Mouse (Mus musculus): ENCODE measurements around the gene Nat14. TPM values are rescaled to one million over a fixed set of nuclear protein-coding genes. Genes with fewer than 3 reads are reported as not detected.
"Not testable (repeated sequence)": the region's sequence is repeated elsewhere in the genome, so short reads cannot be mapped to it uniquely, and the experiment has no call there.

Gene Nat14
- polyA plus RNA-seq (2016; fragmentation: Nextera tagmentation; extraction: Ambion mirVana) = 12.3 and 14.3 TPM in 2 replicates

DNA sequence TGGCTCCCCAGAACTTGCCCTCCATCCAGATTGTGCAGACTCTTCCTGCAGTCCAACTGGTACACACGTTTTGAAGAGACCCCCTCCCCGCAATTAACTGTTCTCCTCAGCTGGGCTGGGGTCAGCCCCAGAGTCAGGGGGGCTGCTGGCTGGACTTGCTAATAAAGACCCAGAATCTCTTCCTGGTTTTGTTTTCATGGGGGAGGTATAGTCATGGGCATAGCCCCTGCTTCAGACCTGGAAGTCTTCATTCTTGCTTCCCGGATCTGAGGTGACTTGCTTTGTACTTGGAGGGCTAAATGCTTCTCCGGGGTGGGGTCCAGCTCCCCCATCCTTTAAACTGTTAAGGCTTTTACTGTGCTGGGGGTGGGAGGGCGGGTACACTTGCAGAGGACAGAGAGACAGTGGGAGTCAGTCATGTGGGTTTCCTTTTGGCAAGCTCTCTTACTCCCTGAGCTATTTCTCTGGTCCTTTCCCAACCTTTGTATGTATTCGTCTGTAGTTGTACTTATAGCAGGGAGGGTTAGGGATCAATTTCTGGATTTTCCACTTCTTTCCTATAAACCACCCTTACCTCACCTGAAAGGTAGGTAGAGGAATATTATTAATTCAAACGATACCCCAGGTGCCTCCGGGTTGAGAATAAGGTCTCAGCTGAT is at the start of gene Nat14:
Gene Nat14, plus strand, starts transcription at position 205 of the 659 bp plus-strand sequence.
- Histone ChIP-seq H3K9ac (peak within 1 kb of the TSS; percentile 57), H3K27me3 (no peaks in the 10 kb centered on the region), H3K4me3 (peak within 1 kb of the TSS; percentile 35), H3K4me1 (peaks cover 68% of the 10 kb centered on the region), H3K27ac (peak within 1 kb of the TSS; percentile 98), H3K4me2 (replicated peaks) (peak within 1 kb of the TSS; percentile 88), H3K36me3 (peaks cover 36% of the 10 kb centered on the region), H3K9me3 (replicated peaks) (no peaks in the 10 kb centered on the region)
- ATAC-seq (ENCODE audit: low FRiP score) = no peak
- WGBS = 34% methylated on average over 8 of the region's 8 CpGs

DNA sequence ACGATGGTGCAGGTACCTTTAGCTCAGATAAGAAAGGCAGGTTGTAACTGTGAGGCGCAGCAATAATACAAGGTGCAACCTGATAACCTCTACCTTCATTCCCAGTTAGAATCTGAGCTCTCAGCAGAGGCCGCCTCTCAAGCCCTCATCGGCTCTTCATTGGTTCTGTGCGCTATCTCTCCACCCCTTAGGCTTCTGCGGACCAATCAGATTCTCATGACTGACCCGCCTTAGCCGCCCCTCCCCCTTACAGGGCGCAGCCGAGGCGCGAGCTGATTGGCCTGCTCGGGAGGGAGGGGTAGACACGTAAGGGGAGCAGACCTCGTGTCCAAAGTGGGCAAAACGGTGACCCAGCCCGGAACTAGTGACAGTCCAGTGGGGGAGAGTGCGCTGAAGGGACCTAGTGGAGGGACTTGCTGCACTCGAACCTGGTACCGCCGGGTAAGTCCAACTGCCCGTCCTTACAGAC is 45.0 kb upstream of the Nat14 start, which contains the start of gene Isoc2a:
Gene Isoc2a, plus strand, starts transcription at position 401 of the 469 bp plus-strand sequence.
- peaks cover 17% of the 10 kb centered on the region for H3K4me1 ChIP-seq
- no peaks in the 10 kb centered on the region for H3K36me3 ChIP-seq
- peak; percentile 99 for ATAC-seq (ENCODE audit: low FRiP score)
- H3K27ac ChIP-seq = peak within 1 kb of the TSS; percentile 44; the same call in 1 of the 2 replicates
- peak within 1 kb of the TSS; percentile 50 for H3K4me3 ChIP-seq
- 0 out of 2 replicates have a peak, but pooled peaks cover under 1% of the 10 kb centered on the region for H3K9me3 ChIP-seq (replicated peaks)
- no peaks in the 10 kb centered on the region for H3K27me3 ChIP-seq
- peak within 1 kb of the TSS; percentile 61 for H3K9ac ChIP-seq
- peak within 1 kb of the TSS; percentile 76 for H3K4me2 ChIP-seq (replicated peaks)
- under 1% methylated on average over 22 of the region's 22 CpGs for WGBS

DNA sequence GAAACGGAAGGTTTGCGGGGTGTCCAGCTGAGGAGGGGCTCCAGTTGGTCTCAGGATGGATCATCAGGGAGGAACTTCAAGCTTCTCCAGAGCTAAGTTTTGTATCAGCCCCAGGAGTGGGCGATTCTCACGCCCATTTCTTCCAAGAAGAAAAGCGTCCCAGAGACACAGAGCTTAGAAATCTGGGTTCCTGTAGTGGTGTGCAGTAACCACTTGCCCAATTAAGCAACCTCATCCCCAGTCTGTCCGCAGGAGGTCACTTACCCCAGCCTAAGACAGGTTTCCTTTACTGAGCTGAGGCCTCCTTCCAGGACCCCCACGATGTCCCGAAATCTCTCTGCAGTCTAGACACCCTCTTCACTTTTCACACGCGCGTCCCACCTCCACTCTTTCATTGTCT is 44.6 kb upstream of the Nat14 start:
- H3K4me2 ChIP-seq (replicated peaks) = peak overlapping the region; percentile 76
- peak; percentile 55 for ATAC-seq (ENCODE audit: low FRiP score)
- no peak overlapping the region for H3K27ac ChIP-seq
- peak overlapping the region; percentile 61 for H3K9ac ChIP-seq
- H3K27me3 ChIP-seq = no peaks in the 10 kb centered on the region
- H3K36me3 ChIP-seq = no peaks in the 10 kb centered on the region
- H3K4me3 ChIP-seq = peak overlapping the region; percentile 50
- H3K4me1 ChIP-seq = peaks cover 17% of the 10 kb centered on the region
- 0 out of 2 replicates have a peak, but pooled peaks cover 5% of the 10 kb centered on the region for H3K9me3 ChIP-seq (replicated peaks)
- 9% methylated on average over 11 of the region's 11 CpGs for WGBS

DNA sequence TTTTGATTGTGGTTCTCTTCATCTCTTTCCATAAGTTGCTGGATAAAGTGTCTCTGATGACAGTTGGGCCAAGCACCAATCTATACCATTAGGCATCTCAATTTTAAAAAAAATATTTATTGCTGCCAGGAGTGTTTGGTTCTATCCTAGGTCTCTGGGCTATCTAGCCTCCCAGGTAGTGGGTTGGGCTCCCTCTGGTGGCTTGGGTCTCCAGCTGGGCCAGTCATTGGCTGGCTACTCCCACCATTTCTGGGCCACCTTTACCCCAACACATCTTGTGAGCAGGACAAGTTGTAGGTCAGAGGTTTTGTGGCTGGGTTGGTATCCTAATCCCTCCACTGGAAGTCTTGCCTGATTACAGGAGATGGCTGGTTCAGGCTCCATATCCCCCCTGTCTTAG is 43.6 kb upstream of the Nat14 start:
- no peaks in the 10 kb centered on the region for H3K36me3 ChIP-seq
- ATAC-seq (ENCODE audit: low FRiP score) = no peak
- H3K9me3 ChIP-seq (replicated peaks) = 0 out of 2 replicates have a peak, but pooled peaks cover 6% of the 10 kb centered on the region
- H3K4me2 ChIP-seq (replicated peaks) = no peak overlapping the region
- H3K9ac ChIP-seq = no peak overlapping the region
- H3K4me3 ChIP-seq = no peak overlapping the region
- peaks cover 17% of the 10 kb centered on the region for H3K4me1 ChIP-seq
- no peaks in the 10 kb centered on the region for H3K27me3 ChIP-seq
- no peak overlapping the region for H3K27ac ChIP-seq

DNA sequence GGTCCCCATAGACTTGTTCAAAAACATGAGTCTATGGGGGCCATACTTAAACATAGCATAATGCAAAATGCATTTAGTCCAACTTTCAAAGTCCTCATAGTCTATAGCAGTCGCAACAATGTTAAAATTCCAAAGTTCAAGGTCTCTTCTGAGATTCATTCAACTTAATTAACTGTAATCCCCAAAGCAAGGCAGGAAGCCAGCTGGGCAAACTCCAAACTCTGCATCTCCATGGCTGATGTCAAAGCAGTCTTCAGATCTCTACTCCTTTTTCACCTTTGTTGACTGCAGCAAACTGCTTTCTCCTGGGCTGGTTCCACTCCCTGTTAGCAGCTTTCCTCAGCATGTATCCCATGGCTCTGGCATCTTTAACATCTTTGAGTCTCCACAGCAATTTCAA is 42.8 kb upstream of the Nat14 start:
- not testable (repeated sequence) for H3K27ac ChIP-seq; H3K9me3 ChIP-seq (replicated peaks); H3K36me3 ChIP-seq; H3K4me2 ChIP-seq (replicated peaks); H3K4me3 ChIP-seq; H3K9ac ChIP-seq; H3K27me3 ChIP-seq; ATAC-seq (ENCODE audit: low FRiP score)
- WGBS = 89% methylated on average over 1 of the region's 1 CpGs
- peaks cover 17% of the 10 kb centered on the region for H3K4me1 ChIP-seq

DNA sequence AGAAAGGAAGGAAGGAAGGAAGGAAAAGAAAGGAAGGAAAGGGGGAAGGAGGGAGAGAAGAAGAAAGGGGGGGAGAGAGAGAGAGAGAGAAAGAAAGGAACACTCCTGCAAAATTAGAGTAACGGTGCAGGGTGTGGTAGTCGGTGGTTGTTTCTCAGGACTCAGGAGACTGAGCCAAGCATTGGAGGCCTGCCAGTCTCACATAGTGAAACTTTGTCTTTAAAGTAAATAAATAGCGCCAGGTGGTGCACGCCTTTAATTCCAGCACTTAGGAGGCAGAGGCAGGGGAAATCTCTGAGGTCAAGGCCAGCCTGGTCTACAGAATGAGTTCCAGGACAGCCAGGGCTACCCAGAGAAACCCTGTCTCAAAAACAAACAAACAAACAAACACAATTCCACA is 35.1 kb upstream of the Nat14 start:
- no peak overlapping the region for H3K9ac ChIP-seq
- H3K27ac ChIP-seq = no peak overlapping the region
- no peak overlapping the region for H3K4me2 ChIP-seq (replicated peaks)
- H3K4me1 ChIP-seq = no peaks in the 10 kb centered on the region
- WGBS = 74% methylated on average over 4 of the region's 4 CpGs
- ATAC-seq (ENCODE audit: low FRiP score) = no peak
- H3K36me3 ChIP-seq = no peaks in the 10 kb centered on the region
- no peak overlapping the region for H3K4me3 ChIP-seq
- H3K27me3 ChIP-seq = no peaks in the 10 kb centered on the region
- H3K9me3 ChIP-seq (replicated peaks) = peaks cover 13% of the 10 kb centered on the region; the same call in 1 of the 2 replicates

DNA sequence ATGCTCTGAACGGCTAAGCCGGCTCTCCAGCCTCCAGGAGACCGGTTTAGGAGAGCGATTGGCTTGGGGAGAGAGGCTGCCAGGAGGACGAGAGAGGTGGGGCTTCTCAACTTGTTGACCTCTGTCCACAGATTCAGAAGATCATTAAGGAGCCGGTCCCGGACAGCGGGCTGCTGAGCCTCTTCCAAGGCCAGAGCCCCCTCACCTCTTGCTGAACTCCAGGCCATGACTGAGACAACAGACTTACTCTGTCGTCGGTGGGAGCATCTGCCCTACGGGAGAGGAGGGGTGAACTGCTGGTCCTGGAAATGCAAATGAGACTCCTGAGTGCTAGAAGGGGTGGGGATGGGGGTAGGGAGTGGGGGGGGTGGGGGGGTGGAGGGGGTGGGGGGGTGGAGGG is 26.6 kb upstream of the Nat14 start:
- Histone ChIP-seq H3K4me2 (replicated peaks) (no peak overlapping the region), H3K27ac (no peak overlapping the region), H3K36me3 (no peaks in the 10 kb centered on the region), H3K27me3 (peaks cover 9% of the 10 kb centered on the region), H3K9me3 (replicated peaks) (no peaks in the 10 kb centered on the region), H3K9ac (no peak overlapping the region), H3K4me3 (no peak overlapping the region), H3K4me1 (peaks cover 11% of the 10 kb centered on the region)
- WGBS = 61% methylated on average over 11 of the region's 11 CpGs
- no peak for ATAC-seq (ENCODE audit: low FRiP score)

DNA sequence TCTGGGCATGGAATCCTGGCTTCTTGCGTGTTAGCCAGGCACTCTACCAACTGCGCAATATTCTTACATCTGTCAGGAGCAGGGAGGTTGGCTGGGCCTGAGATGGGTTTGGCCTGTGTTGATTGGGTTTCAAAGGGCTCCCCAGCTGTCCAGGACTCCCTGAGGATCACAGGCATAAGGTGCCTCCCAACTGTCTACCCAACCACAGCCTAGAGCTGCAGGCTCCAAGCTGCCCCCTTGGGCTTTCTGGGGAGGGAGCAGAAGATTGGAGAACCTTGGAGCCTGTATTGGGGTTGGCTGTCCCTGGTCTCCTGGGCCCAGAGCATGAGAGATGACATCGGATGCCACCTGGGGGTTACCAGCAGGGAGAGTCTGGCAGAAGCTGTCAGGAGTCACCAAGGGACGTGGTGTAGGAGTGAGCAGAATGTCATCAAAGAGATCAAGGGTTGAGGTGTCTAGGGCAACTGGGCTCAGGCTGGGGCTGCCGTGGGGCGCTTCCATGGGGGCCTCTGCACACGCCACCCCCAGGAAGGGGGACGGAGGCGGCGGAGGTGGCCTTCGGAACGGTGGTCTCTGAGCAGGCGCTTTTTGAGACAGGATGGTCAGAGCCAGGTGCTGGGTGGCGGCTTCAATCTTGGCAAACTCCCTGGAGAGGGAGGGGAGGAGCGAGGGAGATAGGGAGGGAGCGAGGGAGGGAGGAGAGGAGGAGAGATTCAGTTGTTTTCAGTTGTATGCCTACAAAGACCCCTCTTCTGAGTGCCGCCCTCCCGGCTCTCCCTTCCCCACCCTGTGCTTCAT is 22.8 kb upstream of the Nat14 start:
- no peak overlapping the region for H3K27ac ChIP-seq
- H3K27me3 ChIP-seq = peaks cover 19% of the 10 kb centered on the region
- WGBS = 18% methylated on average over 18 of the region's 18 CpGs
- ATAC-seq (ENCODE audit: low FRiP score) = peak; percentile 33
- no peaks in the 10 kb centered on the region for H3K36me3 ChIP-seq
- peaks cover 11% of the 10 kb centered on the region for H3K4me1 ChIP-seq
- H3K9ac ChIP-seq = peak overlapping the region; percentile 39; the same call in 1 of the 2 replicates
- peak overlapping the region; percentile 20 for H3K4me3 ChIP-seq
- peak overlapping the region; percentile 49 for H3K4me2 ChIP-seq (replicated peaks)
- H3K9me3 ChIP-seq (replicated peaks) = peaks cover 4% of the 10 kb centered on the region; the same call in 1 of the 2 replicates

DNA sequence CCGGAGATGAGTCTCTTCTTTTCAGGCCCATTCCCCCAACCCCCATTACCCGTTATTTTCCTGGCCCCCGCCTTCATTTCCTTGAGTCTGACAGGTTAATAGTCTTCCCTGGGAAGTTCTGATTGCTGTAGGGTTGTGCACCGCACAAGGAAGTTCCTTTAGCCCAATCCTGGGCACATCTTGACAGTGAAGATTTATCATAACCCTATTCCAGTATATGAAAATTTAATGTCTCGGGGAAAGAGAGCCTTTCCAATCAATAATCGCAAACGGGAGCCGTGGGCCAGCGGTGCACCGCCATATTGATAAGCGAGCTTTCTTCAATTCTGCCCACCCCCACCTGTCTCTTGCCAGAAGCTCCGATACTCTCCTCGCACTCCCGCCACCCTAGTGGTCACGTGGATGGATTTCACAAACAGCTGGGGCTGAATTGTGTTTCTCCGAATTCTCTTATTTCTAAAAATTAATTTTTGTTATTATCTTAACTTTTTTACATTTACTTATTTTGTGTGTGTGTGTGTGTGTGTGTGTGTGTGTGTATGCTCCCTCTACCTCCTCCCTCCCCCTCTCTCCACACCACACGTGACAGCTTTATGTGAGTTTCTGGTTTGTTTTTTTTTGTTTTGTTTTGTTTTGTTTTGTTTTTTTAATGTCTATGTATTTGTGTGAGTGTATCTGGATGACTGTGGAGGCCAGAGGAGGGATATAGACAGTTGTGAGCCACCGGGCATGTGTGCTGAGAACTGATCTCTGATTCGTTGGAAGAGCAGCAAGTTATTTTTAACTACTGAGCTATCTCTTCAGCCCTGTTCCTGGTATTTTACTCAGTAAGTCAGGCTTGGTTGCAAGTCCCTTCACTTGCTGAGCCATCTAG is 21.9 kb upstream of the Nat14 start:
- peak; percentile 32; the same call in 1 of the 2 replicates for ATAC-seq (ENCODE audit: low FRiP score)
- Histone ChIP-seq H3K27me3 (peaks cover 19% of the 10 kb centered on the region), H3K4me3 (peak overlapping the region; percentile 20), H3K9me3 (replicated peaks) (peaks cover 4% of the 10 kb centered on the region; the same call in 1 of the 2 replicates), H3K9ac (peak overlapping the region; percentile 39; the same call in 1 of the 2 replicates), H3K4me1 (peaks cover 11% of the 10 kb centered on the region), H3K4me2 (replicated peaks) (peak overlapping the region; percentile 49), H3K36me3 (no peaks in the 10 kb centered on the region), H3K27ac (no peak overlapping the region)
- 5% methylated on average over 19 of the region's 19 CpGs for WGBS

DNA sequence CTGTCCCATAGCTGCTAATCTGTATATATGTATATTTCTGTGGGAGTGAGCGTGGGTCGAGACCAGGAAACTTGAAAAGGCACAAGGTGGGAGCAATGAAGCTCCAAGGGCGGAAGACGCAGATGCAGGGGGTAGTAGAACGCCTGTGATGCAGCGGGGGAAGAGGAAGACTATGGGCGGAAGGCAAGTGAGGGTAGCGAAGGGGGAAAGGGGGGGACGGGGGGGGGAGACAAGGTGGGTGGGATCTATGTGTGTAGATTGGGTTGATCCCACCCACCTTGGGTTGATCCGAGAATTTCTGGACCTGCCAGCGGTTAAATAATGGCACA is 21.3 kb upstream of the Nat14 start:
- Histone ChIP-seq H3K36me3 (no peaks in the 10 kb centered on the region), H3K4me2 (replicated peaks) (peak overlapping the region; percentile 49), H3K9ac (no peak overlapping the region), H3K27ac (no peak overlapping the region), H3K4me3 (no peak overlapping the region), H3K9me3 (replicated peaks) (peaks cover 4% of the 10 kb centered on the region; the same call in 1 of the 2 replicates), H3K4me1 (peaks cover 11% of the 10 kb centered on the region), H3K27me3 (peaks cover 19% of the 10 kb centered on the region)
- no peak for ATAC-seq (ENCODE audit: low FRiP score)
- 42% methylated on average over 11 of the region's 11 CpGs for WGBS

DNA sequence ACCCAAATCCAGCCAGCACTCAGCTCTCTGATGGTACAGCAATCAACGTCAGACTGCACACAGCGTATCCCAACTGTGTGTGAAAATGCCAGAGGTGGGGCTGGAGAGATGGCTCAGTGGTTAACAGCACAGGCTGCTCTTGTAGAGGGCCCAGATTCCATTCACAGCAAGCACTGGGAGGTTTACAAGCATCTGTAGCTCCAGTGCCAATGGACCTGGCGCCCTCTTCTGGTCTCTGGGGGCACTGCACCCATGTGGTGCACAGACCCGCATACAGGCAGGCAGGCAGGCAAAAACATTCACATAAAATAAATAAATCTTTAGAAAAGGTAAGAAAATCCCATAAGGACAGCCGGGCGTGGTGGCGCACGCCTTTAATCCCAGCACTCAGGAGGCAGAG is 20.7 kb upstream of the Nat14 start:
- H3K36me3 ChIP-seq = no peaks in the 10 kb centered on the region
- WGBS = 53% methylated on average over 8 of the region's 8 CpGs
- H3K4me3 ChIP-seq = no peak overlapping the region
- no peak overlapping the region for H3K27ac ChIP-seq
- H3K9ac ChIP-seq = no peak overlapping the region
- peaks cover 11% of the 10 kb centered on the region for H3K4me1 ChIP-seq
- H3K9me3 ChIP-seq (replicated peaks) = peaks cover 4% of the 10 kb centered on the region; the same call in 1 of the 2 replicates
- peaks cover 19% of the 10 kb centered on the region for H3K27me3 ChIP-seq
- H3K4me2 ChIP-seq (replicated peaks) = no peak overlapping the region
- no peak for ATAC-seq (ENCODE audit: low FRiP score)
